Mouse (Mus musculus): ENCODE measurements at regions not wholly inside any gene's neighbourhood (a gene's known extent, or its start where the extent isn't known, plus 50 kb on each side); places are given as distances from the start of the nearest gene placed in this dataset.

DNA sequence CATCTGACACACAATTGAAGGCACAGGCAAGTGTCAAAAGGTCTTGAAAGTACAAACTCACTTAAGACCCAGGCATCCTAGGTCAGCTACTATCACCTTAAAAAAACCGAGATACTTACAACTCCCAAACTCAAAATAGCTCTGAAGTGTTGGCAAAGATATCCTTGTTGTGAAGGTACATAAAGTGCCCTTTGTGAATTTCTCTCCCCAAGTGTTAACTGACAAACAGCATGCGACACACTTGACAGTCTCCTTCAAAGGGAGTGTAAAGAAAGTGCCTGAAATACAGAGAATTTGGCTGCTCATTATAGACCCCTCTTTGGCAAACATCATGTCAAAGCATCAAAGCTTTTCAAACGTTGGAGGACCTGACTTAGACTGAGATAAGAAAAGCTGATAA lies 2634.2 kb downstream of the 9330182O14Rik start:
- no peak for DNase-seq (ENCODE audit: extremely low read depth, low read depth)

DNA sequence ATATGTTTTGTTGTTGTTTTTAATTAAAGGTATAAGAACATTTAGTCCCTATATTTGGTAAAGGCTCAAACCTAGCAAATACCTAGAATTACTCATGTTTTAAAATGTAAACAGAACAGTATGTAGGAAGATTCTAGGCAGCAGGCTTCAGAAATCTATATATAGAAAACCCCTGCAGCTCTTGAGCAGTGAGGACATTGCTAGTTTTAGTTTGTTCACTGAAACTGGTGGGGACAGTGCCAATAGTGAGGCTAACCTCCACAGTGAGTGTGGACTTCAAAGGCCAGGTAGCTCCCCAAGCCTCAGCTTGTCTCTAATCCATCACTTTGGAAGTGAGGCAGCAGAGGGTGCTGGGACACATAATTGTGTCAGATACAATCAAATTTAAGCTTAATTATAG lies 2645.7 kb downstream of the 9330182O14Rik start:
- DNase-seq (ENCODE audit: extremely low read depth, low read depth), result no peak

DNA sequence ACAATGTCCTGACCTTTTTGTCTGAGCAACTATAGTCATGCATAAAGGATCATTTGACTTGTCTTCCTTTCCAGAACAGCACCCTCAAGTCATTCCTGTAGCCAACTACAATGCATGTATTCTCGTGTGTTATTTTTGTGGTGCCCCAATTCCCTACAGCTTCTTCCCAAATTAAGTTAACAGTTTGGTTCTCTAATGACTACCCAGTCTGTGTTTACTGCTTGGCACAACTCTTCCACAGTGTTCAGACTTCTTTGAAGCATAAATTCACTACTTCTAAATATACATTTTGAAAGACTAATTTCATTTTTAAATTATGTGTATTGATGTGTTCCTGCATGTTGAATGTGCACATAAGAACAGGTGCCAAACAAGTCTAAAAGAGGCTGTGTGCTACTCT lies 2667.1 kb downstream of the 9330182O14Rik start:
- DNase-seq (ENCODE audit: extremely low read depth, low read depth), result no peak

DNA sequence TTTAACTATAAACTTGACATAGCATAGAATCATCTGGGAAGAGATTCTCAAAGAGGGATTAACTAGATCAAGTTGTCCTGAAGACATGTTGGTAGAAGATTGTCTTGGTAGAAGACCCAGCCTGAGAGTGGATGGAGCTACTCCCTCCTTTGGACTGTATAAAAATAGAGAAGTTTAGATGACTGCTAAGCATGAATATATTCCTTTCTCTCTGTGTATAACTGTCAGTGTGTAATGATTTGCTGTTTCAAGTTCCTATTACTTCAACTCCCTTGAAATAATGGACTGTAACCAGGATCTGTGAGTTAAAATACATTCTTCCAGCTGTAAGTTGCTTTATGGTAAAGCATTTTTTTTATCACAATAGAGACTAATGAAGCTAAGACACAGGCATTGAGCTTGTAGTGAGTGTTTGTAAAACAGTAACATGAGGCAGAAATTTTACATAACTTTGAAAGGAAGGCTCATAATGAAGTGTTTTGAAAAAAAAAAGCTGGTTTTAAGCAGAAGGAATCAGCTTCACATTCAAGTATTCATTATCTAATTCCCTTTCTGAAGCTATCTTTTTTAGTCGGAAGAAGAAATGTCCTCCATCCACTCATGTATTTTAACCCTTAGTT lies 2676.8 kb downstream of the 9330182O14Rik start:
- DNase-seq (ENCODE audit: extremely low read depth, low read depth), result no peak

DNA sequence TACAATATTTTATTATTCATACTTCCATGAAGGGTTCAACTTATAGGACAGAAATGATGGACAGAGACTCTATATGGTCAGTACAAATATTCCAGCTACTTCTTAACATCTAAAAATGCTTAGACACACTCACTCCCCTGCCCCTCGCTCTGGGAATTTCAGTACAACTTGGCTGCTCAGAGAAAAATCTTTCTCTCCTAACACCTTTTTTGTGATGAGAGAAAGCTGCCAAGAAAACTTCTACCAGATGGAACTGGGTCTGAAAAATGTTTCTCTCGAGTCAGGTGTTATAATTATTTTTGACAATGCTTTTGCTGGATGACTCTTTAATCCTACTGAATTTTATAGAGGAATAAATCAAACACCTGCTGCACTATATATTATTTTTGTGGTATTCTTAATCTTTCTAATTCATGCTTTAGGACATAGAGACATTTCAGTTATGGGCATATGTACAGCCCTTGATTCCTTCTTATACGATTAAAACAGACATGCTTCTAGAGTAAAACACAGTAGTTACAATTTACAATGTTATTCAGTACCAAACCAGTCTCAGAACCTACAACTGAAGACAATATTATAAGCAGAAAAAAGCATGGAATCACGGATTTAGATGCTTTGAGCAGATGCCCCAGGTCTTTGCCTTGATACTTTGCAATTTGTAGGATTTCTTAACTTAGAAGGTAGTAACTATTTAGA lies 2681.0 kb downstream of the 9330182O14Rik start:
- DNase-seq (ENCODE audit: extremely low read depth, low read depth), result no peak

DNA sequence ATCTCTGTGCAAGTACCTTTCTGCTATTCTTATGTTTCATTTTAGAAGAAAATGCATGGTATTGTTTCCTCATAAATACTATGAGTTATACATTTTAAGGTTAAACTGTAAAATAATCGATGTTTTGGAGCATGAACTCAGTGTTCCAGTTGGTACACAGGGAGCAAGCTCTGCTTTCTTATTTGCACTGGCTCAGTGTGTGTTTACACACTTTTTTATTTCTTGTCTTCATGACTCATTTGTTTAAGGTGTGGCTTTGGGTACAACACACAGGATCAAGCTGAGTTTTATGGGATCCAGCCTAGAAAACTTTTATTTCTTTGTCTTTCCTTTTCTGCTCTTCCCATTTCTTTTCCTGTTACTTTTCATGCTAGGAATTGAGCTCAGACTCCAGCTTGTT lies 2704.7 kb downstream of the 9330182O14Rik start:
- no peak for DNase-seq (ENCODE audit: extremely low read depth, low read depth)

DNA sequence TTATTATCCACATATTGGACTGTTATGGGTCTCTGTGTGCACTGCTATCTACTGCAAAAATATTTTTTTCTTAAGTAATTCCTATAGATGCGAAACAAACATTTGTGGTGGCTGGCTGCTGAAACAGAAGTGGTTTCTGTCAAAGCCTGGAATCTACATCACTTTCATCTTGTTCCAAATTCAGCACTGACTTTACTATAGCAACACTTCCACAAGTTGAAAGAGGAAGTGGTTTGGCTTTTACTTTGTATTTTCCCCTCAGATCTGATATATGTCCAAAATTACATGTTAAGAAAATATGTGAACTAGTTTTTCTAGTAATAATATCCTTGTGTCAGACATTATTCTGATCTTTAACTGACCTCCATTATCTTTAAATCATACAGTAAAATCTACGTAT lies 2715.8 kb downstream of the 9330182O14Rik start:
- peak; percentile 35 for DNase-seq (ENCODE audit: extremely low read depth, low read depth)

DNA sequence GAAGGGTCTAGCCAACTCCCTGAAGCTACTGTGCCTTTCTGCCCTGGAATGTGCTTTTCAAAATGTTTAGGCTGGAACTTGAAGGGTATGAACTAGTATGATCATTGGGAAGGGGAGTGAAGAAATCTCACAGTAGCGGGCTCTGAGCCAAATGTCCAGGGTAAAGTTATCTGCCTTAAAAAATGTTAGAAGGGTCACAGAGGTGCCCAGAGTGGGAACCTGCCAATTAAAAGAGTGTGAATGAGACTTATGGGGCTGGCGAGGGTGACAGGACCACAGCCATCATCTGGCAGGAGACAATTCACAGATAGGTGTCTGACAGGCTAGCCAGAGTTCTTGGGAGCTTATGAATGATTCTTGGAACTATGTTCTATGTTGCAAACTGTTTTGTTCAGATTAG lies 2738.3 kb downstream of the 9330182O14Rik start:
- DNase-seq (ENCODE audit: extremely low read depth, low read depth), result no peak

DNA sequence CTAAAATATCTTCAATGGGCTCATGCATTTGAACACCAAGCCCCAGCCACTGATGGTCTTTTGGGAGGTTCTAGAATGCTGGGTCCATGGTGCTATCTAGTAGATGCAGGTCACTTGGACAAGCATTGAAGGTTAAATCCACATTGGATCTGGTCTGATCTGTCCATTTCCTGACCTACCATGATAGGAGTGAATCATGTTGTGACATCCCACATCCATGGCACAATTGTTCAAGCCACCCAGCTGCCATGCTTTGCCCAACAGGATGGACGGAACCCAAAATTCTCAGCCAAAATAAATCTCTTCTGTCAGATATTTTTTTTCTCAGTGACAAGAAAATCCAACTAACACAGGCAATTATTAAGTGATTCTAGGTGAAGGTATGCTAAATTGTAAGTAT lies 2760.4 kb downstream of the 9330182O14Rik start:
- no peak for DNase-seq (ENCODE audit: extremely low read depth, low read depth)

DNA sequence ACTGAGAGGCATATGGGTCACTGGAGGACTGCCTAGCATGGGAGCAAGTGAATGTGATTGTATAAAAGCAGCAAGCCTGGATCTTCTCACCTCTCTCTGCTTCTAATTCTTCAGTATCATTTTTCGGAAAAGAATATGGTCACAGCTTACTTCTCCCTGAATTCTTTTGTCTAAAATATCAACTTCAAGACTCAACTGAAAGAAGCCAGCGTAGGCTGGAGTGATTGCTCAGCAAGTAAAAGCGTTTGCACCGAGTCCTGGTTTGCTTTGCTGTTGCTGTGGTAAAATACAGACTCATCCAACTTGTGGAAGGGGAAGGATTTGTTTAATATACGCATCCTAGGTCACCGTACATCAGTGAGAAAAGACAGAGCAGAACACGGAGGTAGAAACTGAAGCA lies 2765.9 kb downstream of the 9330182O14Rik start:
- DNase-seq (ENCODE audit: extremely low read depth, low read depth), result no peak

DNA sequence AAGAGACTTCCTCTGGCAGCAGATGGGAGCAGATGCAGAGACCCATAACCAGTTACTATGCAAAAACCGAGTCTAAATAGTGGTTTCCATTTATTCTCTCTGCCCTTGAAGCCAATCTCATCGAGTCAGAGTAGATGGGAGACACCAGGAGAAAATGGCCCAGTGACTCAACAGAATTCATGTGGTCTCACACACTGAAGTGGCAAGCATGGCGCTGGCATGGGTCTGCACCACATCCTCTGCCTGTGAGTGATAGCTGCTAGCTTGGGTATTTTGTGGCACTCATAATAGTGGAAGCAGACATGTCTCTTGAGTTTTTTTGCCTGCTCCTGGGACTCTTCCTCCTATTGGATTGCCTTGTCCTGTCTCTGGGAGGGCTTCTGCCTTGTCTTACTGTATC lies 2767.6 kb downstream of the 9330182O14Rik start:
- no peak for DNase-seq (ENCODE audit: extremely low read depth, low read depth)

DNA sequence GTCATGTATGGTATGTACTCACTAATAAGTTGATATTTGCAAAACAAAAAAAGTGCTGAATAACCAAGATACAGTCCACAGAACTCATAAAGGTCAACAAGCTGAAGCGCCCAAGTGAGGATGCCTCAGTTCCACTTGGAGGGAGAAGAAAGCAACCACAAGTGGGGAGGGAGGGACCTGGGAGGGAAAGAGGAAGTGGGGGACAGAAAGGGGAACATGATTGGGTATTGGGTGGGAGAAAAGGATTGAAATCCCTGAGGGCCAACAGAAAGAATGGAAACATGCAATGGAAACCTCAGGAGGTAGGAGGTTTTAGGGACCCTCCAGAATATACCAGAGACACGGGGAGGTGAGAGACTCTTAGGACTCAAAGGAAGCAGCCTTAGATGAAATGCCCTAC lies 2777.2 kb downstream of the 9330182O14Rik start:
- peak; percentile 46 for DNase-seq (ENCODE audit: extremely low read depth, low read depth)

DNA sequence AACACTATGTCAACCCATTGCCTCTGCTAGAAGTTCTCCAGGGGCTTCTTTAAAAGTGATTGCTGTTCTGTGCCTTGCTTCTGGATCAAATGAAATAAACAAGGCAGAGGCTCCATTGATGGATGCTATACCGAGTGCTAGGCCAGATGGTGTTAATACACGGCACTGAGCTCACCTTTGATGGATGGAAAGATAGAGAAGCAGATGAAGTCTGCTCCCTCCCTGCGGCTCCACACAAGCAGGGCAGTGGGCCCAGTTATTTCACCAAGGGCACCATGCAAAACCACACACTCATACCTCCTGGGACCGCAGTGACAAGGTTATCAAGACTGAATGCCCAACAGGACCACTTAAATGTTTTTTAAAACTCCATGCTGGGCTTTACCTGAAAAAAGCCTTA lies 2778.7 kb downstream of the 9330182O14Rik start:
- DNase-seq (ENCODE audit: extremely low read depth, low read depth), result no peak

DNA sequence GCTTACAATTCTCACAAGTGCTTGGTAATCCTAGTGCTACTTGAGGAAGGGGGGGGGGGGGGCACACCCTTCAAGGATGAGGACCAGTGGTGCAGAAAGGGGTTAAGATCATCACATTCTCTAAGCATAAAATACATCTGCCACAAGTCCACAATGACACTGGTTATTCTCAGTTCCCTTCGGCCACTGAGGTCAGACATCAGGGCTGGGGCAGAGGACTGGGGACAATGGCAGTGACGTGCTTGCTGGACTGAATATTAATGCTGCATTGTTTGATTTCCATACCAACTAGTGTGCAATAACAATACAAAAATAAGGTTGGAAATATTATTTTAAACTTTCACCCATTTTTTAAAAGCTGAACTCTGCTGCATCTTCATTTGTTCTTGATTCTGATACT lies 2779.1 kb downstream of the 9330182O14Rik start:
- DNase-seq (ENCODE audit: extremely low read depth, low read depth), result no peak

DNA sequence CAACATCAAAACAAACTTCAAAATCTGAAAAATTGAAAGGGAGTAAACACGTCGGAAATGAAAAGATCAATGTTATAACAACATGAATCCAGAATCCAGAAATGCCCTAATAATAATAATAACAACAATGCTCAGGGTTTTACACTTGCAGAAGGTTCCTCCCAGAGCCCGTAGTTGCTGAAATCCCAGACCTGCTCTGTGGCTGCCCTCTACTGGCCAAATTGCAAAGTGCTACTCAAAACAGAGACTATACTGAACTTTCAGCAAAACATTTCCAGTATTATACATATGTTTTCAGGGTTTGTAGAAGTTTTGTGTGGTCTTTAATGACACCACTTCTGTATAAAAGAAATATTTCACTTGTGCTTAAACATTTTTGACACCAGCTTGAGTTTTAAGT lies 2779.9 kb downstream of the 9330182O14Rik start:
- peak; percentile 34 for DNase-seq (ENCODE audit: extremely low read depth, low read depth)

DNA sequence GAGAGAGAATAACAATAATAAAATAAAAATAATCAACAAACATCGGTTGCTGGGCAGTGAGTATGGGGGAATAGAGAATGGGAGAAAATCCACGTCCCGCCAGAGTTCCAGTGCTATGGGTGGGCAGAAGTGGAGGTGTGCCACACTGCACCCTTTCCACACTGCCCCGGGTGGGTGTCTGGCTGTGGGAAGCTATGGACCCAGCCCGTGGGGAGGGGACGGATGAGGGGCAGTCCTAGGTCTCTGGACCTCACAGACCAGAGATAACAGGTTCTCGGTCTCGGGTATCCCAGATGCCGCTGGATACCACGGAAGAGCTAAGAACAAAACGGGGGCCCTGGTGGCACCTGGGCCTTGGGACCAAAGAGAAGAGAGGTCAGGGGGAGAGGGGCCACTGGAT lies 2781.0 kb downstream of the 9330182O14Rik start:
- no peak for DNase-seq (ENCODE audit: extremely low read depth, low read depth)

DNA sequence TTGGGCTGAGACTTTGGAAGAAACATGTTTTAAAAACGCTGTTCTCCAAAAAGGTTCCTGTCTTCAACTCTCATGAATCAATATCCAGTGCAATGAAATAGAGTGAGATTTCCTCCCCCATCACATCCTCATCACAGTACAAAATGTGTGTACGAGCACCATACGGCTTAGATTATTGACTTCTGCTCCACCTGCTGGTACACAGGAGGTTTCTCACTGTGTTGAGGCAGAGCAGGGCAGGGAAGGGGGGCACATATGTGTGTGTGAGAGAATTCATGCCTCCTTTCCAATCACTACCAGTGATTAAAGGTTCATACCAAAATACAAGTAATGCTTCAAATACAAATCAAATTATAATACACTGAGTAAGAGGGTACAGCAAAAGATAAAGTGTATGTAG lies 2787.5 kb downstream of the 9330182O14Rik start:
- DNase-seq (ENCODE audit: extremely low read depth, low read depth), result no peak

DNA sequence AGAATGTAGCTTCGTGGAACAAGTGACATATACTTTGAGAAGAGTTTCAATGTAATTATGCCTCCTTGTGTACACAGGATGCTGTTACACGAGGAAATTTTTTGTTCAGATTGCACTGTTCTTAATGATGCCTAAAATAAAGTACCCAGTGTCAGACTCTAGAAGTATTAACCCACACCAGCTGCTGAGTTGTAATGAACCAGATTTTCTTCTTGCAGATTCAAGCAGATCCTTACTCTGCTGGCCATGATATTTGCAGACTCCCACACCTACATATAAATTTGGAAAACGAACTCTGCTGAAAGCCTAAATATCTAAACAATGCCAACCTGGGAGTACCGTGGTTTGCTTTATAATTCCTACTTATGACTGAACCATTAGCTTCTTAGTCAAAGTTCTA lies 2794.2 kb downstream of the 9330182O14Rik start:
- DNase-seq (ENCODE audit: extremely low read depth, low read depth), result no peak

DNA sequence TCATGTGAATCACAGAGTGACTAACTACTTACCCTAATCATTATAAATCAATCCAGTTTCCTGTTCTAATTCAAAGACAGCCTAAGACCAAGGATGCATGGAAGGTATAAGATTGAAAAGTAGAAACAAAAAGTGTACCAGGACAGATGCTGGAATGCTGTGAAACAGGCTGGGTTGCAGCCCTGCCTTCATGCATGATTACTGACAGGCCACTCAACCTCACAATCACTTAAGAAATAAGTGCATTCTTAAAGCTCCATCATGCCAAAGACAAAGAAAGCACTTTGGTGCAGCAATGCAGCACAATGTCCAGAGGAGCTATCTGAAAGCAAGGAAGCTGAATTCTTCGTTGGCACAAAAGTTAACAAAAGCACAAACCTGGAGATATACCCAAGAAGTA lies 2810.4 kb downstream of the 9330182O14Rik start:
- DNase-seq (ENCODE audit: extremely low read depth, low read depth), result no peak

DNA sequence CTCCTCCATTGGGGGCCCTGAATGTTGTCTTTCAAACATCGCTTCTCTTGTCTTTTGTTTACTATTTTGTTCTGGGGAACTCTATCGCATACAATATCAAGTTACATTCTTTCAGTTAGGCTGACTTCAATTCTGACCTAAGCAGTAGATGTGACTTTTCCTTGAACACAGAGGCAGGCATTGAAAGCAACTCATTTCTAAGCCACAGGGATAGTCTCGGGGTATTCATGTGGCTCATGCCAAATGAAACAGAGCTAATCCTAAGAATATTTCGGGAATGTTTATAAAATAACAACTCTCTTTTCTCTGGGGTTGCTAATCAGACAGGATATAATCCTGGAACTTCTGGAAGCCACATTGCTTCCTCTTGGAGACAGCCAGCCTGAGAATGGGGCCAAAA lies 2821.0 kb downstream of the 9330182O14Rik start:
- no peak for DNase-seq (ENCODE audit: extremely low read depth, low read depth)

DNA sequence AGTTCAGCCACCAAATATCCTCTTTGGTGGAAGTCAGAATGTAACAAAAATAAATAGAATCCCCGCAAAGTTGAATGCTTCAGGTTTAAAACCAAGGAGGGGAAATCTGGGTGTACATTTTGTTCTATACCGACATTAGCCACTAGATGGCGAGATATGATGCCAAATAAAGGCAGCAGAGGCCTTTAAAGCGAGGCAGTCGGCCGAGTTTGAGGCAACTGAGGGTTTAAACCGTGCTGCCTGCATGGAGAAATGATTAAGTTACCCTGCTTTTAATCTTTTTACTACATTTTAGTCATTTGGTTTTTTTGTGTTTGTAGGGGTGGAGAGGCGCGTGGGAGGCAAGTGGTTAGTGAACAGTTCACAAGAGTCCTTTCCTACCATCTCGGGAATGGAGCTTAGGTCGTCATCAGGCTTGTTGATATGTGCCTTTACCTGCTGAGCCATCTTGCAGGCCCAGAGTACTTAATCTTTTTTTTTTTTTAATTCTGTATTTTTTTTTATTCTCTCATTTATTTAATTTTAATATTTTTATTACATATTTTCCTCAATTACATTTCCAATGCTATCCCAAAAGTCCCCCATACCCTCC lies 2828.7 kb downstream of the 9330182O14Rik start:
- peak; percentile 76 for DNase-seq (ENCODE audit: extremely low read depth, low read depth)

DNA sequence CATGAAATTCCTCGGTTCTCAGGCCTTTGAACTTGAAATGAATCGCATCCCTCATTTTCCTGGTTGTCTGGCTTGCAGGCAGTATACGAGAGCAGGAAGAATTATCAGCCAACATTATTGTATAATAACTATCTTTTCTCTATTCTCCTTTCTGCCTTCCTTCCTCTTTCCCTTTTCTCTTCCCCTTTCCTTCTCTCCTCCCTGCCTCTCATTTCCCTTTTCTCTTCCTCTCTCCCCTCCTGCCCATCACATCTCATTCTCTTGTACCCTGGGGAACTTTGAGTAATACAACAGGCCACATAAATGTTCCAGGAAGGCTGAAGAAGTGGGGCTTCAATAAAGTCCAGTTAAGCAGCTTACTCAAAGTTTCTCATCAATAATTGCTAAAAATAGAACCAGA lies 2831.1 kb downstream of the 9330182O14Rik start:
- no peak for DNase-seq (ENCODE audit: extremely low read depth, low read depth)
